In the genomic region with DNA sequence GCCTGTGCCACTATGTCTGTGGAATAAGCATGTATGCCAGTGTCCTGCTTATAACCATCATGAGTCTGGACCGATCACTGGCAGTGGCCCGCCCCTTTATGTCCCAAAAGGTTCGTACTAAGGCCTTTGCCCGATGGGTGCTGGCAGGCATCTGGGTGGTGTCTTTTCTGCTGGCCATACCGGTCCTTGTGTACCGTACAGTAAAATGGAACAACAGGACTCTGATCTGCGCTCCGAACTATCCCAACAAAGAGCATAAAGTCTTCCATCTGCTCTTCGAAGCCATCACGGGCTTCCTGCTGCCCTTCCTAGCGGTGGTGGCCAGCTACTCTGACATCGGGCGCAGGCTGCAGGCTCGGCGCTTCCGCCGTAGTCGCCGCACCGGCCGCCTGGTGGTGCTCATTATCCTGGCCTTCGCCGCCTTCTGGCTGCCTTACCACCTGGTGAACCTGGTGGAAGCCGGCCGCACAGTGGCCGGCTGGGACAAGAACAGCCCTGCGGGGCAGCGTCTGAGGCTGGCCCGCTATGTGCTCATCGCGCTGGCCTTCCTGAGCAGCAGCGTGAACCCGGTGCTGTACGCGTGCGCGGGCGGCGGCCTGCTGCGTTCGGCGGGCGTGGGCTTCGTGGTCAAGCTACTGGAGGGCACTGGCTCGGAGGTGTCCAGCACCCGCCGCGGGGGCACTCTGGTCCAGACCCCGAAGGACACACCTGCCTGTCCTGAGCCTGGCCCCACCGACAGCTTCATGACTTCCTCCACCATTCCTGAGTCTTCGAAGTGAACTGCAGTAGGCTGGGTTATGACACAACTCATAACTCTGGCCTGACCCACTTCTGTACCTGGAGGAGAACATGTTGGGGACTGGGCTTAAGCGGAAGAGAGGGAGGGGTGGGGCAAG, we compare ENCODE assay signal across 8 mouse cellular contexts. TPM values are rescaled to one million over a fixed set of nuclear protein-coding genes. Genes with fewer than 3 reads are reported as not detected.
DNase-seq lines count a peak whose midpoint lies in the region; ATAC-seq and TF ChIP-seq lines count a peak whose summit lies in the region.

No protein-coding gene starts in this region.

- peak overlapping the region; percentile 67 for H3K9ac ChIP-seq in forebrain, embryonic 16.5 days (replicated peaks; ENCODE audit: low read depth, low read length)
- H3K9ac ChIP-seq in hindbrain, postnatal 0 days (replicated peaks; ENCODE audit: low read length), result peak overlapping the region; percentile 48
- H3K9ac ChIP-seq in liver, embryonic 11.5 days (ENCODE audit: low read depth, low read length), result peak overlapping the region; percentile 56
- peak overlapping the region; percentile 71 for H3K9ac ChIP-seq in midbrain, embryonic 16.5 days (ENCODE audit: low read depth, low read length)

- intact Hi-C loops in left cerebral cortex, postnatal 25 days (cut with DNase I), result no loop called here

- H3K27ac ChIP-seq in forebrain, embryonic 16.5 days (ENCODE audit: low read length), result no peak overlapping the region
- 0 out of 2 replicates have a peak overlapping the region, but pooled peaks have one; percentile 26 for H3K27ac ChIP-seq in hindbrain, postnatal 0 days
- no peak overlapping the region for H3K27ac ChIP-seq in liver, embryonic 11.5 days (ENCODE audit: low read depth, low read length)
- no peak overlapping the region for H3K27ac ChIP-seq in midbrain, embryonic 16.5 days (ENCODE audit: low read length)

- H3K27me3 ChIP-seq in forebrain, embryonic 16.5 days (replicated peaks; ENCODE audit: control insufficient read depth, insufficient read depth, low read length), result peaks cover 31% of the 10 kb centered on the region
- H3K27me3 ChIP-seq in hindbrain, postnatal 0 days (ENCODE audit: insufficient read depth, low read length), result peaks cover 16% of the 10 kb centered on the region
- H3K27me3 ChIP-seq in liver, embryonic 11.5 days (replicated peaks; ENCODE audit: control insufficient read depth, insufficient read depth, low read length), result peaks cover 24% of the 10 kb centered on the region
- H3K27me3 ChIP-seq in midbrain, embryonic 16.5 days (ENCODE audit: control insufficient read depth, insufficient read depth, low read depth, low read length), result peaks cover 30% of the 10 kb centered on the region

- ATAC-seq in forebrain, embryonic 16.5 days, result peak; percentile 48
- ATAC-seq in hindbrain, postnatal 0 days, result peak; percentile 80
- ATAC-seq in liver, embryonic 11.5 days (replicated peaks; ENCODE audit: low FRiP score), result peak; percentile 37; the same call in 1 of the 2 replicates
- ATAC-seq in midbrain, embryonic 16.5 days, result peak; percentile 72

- peak overlapping the region; percentile 55 for H3K4me3 ChIP-seq in forebrain, embryonic 16.5 days (replicated peaks; ENCODE audit: low read length)
- H3K4me3 ChIP-seq in hindbrain, postnatal 0 days (ENCODE audit: low read length), result peak overlapping the region; percentile 35
- H3K4me3 ChIP-seq in liver, embryonic 11.5 days (ENCODE audit: low read depth, low read length), result peak overlapping the region; percentile 39
- peak overlapping the region; percentile 48 for H3K4me3 ChIP-seq in midbrain, embryonic 16.5 days (ENCODE audit: low read depth, low read length)

- H3K9me3 ChIP-seq in forebrain, embryonic 16.5 days (ENCODE audit: control insufficient read depth, low read length), result no peaks in the 10 kb centered on the region
- no peaks in the 10 kb centered on the region for H3K9me3 ChIP-seq in hindbrain, postnatal 0 days (ENCODE audit: low read length)
- no peaks in the 10 kb centered on the region for H3K9me3 ChIP-seq in liver, embryonic 11.5 days (ENCODE audit: control insufficient read depth, low read length)
- no peaks in the 10 kb centered on the region for H3K9me3 ChIP-seq in midbrain, embryonic 16.5 days (replicated peaks; ENCODE audit: control insufficient read depth, low read length, poor library complexity, severe bottlenecking)

- H3K4me2 ChIP-seq in forebrain, embryonic 16.5 days (ENCODE audit: low read length), result peak overlapping the region; percentile 79
- H3K4me2 ChIP-seq in hindbrain, postnatal 0 days (ENCODE audit: low read depth, low read length), result peak overlapping the region; percentile 64
- peak overlapping the region; percentile 74 for H3K4me2 ChIP-seq in liver, embryonic 11.5 days
- H3K4me2 ChIP-seq in midbrain, embryonic 16.5 days (ENCODE audit: low read length), result peak overlapping the region; percentile 89

- TF ChIP-seq CTCF in hindbrain, postnatal 0 days (IDR thresholded peaks at IDR 0.05; ENCODE audit: low read depth), result peak; percentile 69

- peak; percentile 36 to 37 for DNase-seq in left cerebral cortex, postnatal 25 days (ENCODE audit: low spot score in 2 of 2)
- no peak for DNase-seq in left cerebral cortex, adult 9 months (ENCODE audit: low spot score in 2 of 2)
- peak; percentile 82 for DNase-seq in cerebellum, adult 11-12 months
- DNase-seq in hindbrain, postnatal 0 days (ENCODE audit: low spot score), result peak; percentile 74
- DNase-seq in liver, embryonic 11.5 days (ENCODE audit: low spot score), result peak; percentile 66
- no peak for DNase-seq in adipocyte (ENCODE audit: low spot score)

- no peaks in the 10 kb centered on the region for H3K36me3 ChIP-seq in forebrain, embryonic 16.5 days (ENCODE audit: control insufficient read depth, insufficient read depth)
- no peaks in the 10 kb centered on the region for H3K36me3 ChIP-seq in hindbrain, postnatal 0 days (ENCODE audit: insufficient read depth, low read length)
- H3K36me3 ChIP-seq in liver, embryonic 11.5 days (ENCODE audit: control insufficient read depth, insufficient read depth, low read length), result no peaks in the 10 kb centered on the region
- H3K36me3 ChIP-seq in midbrain, embryonic 16.5 days (ENCODE audit: control insufficient read depth, insufficient read depth, low read length), result no peaks in the 10 kb centered on the region

- WGBS in forebrain, embryonic 16.5 days, result 10% methylated on average over 52 of the region's 52 CpGs
- WGBS in hindbrain, postnatal 0 days, result 13% methylated on average over 52 of the region's 52 CpGs
- WGBS in liver, embryonic 11.5 days, result 13% methylated on average over 52 of the region's 52 CpGs
- WGBS in midbrain, embryonic 16.5 days, result 13% methylated on average over 52 of the region's 52 CpGs

- H3K4me1 ChIP-seq in forebrain, embryonic 16.5 days (replicated peaks; ENCODE audit: control insufficient read depth, insufficient read depth, low read length), result peaks cover 6% of the 10 kb centered on the region; the same call in 1 of the 2 replicates
- H3K4me1 ChIP-seq in hindbrain, postnatal 0 days (ENCODE audit: insufficient read depth, low read length), result peaks cover 5% of the 10 kb centered on the region; the same call in 1 of the 2 replicates
- H3K4me1 ChIP-seq in liver, embryonic 11.5 days (replicated peaks; ENCODE audit: control insufficient read depth, insufficient read depth, low read length), result peaks cover 26% of the 10 kb centered on the region
- H3K4me1 ChIP-seq in midbrain, embryonic 16.5 days (ENCODE audit: control insufficient read depth, insufficient read depth, low read length), result peaks cover 3% of the 10 kb centered on the region; the same call in 1 of the 2 replicates

RNA-seq across cellular contexts. Expression of a gene that starts 2.0 kb away (rescaled TPM):
- total RNA-seq in left cerebral cortex, postnatal 25 days (2021), result under 1 TPM; 0.25 to 0.39 TPM
- 0.24 and 0.25 TPM in 2 replicates for polyA plus RNA-seq in forebrain, embryonic 16.5 days (2015; fragmentation: Nextera tagmentation; extraction: Ambion mirVana)
- 0.43 and 0.52 TPM in 2 replicates for total RNA-seq in hindbrain, postnatal 0 days (2014; rRNA removed)
- polyA plus RNA-seq in hindbrain, postnatal 0 days (2015; fragmentation: Nextera tagmentation; extraction: Ambion mirVana), result 0.64 and 0.71 TPM in 2 replicates
- 1.6 and 1.9 TPM in 2 replicates for polyA plus RNA-seq in liver, embryonic 11.5 days (2014; fragmentation: Nextera tagmentation; extraction: Ambion mirVana)
- polyA plus RNA-seq in midbrain, embryonic 16.5 days (2015; fragmentation: Nextera tagmentation; extraction: Ambion mirVana), result 0.50 and 0.60 TPM in 2 replicates

RNA-seq across cellular contexts. Expression of a gene that starts 6.5 kb away (rescaled TPM):
- total RNA-seq in left cerebral cortex, postnatal 25 days (2021), result under 1 TPM; 0.25 to 0.32 TPM
- polyA plus RNA-seq in forebrain, embryonic 16.5 days (2015; fragmentation: Nextera tagmentation; extraction: Ambion mirVana), result 0.21 and 0.38 TPM in 2 replicates
- total RNA-seq in hindbrain, postnatal 0 days (2014; rRNA removed), result 0.16 and 0.32 TPM in 2 replicates
- 0.69 and 0.78 TPM in 2 replicates for polyA plus RNA-seq in hindbrain, postnatal 0 days (2015; fragmentation: Nextera tagmentation; extraction: Ambion mirVana)
- polyA plus RNA-seq in liver, embryonic 11.5 days (2014; fragmentation: Nextera tagmentation; extraction: Ambion mirVana), result 1.5 and 1.8 TPM in 2 replicates
- 0.51 and 0.59 TPM in 2 replicates for polyA plus RNA-seq in midbrain, embryonic 16.5 days (2015; fragmentation: Nextera tagmentation; extraction: Ambion mirVana)

RNA-seq across cellular contexts. Expression of a gene that starts 9.5 kb away (rescaled TPM):
- total RNA-seq in left cerebral cortex, postnatal 25 days (2021), result 1 to 10 TPM; 1.6 to 2.3 TPM
- polyA plus RNA-seq in forebrain, embryonic 16.5 days (2015; fragmentation: Nextera tagmentation; extraction: Ambion mirVana), result 0.21 TPM in 1 of 2 replicates, not detected in the other
- 1.9 TPM in 1 of 2 replicates, not detected in the other for total RNA-seq in hindbrain, postnatal 0 days (2014; rRNA removed)
- polyA plus RNA-seq in hindbrain, postnatal 0 days (2015; fragmentation: Nextera tagmentation; extraction: Ambion mirVana), result 0.75 and 0.81 TPM in 2 replicates
- 8.9 and 9.1 TPM in 2 replicates for polyA plus RNA-seq in liver, embryonic 11.5 days (2014; fragmentation: Nextera tagmentation; extraction: Ambion mirVana)
- polyA plus RNA-seq in midbrain, embryonic 16.5 days (2015; fragmentation: Nextera tagmentation; extraction: Ambion mirVana), result 0.21 and 0.26 TPM in 2 replicates

RNA-seq across cellular contexts. Expression of a gene that starts 16.1 kb away (rescaled TPM):
- total RNA-seq in left cerebral cortex, postnatal 25 days (2021), result 1 to 10 TPM; 3.8 to 7.1 TPM
- 3.2 and 3.7 TPM in 2 replicates for polyA plus RNA-seq in forebrain, embryonic 16.5 days (2015; fragmentation: Nextera tagmentation; extraction: Ambion mirVana)
- 5.6 and 5.8 TPM in 2 replicates for total RNA-seq in hindbrain, postnatal 0 days (2014; rRNA removed)
- 1.7 and 2.8 TPM in 2 replicates for polyA plus RNA-seq in hindbrain, postnatal 0 days (2015; fragmentation: Nextera tagmentation; extraction: Ambion mirVana)
- 3.9 and 4.8 TPM in 2 replicates for polyA plus RNA-seq in liver, embryonic 11.5 days (2014; fragmentation: Nextera tagmentation; extraction: Ambion mirVana)
- polyA plus RNA-seq in midbrain, embryonic 16.5 days (2015; fragmentation: Nextera tagmentation; extraction: Ambion mirVana), result 4.0 and 5.0 TPM in 2 replicates

RNA-seq across cellular contexts. Expression of a gene that starts 20.9 kb away (rescaled TPM):
- under 1 TPM in 1 of 2 experiments, not detected in 1; 0.96 TPM for total RNA-seq in left cerebral cortex, postnatal 25 days (2021)
- polyA plus RNA-seq in forebrain, embryonic 16.5 days (2015; fragmentation: Nextera tagmentation; extraction: Ambion mirVana), result 2.7 and 3.2 TPM in 2 replicates
- total RNA-seq in hindbrain, postnatal 0 days (2014; rRNA removed), result 0.42 and 1.7 TPM in 2 replicates
- polyA plus RNA-seq in hindbrain, postnatal 0 days (2015; fragmentation: Nextera tagmentation; extraction: Ambion mirVana), result 1.7 and 2.0 TPM in 2 replicates
- polyA plus RNA-seq in liver, embryonic 11.5 days (2014; fragmentation: Nextera tagmentation; extraction: Ambion mirVana), result 51.6 and 52.1 TPM in 2 replicates
- polyA plus RNA-seq in midbrain, embryonic 16.5 days (2015; fragmentation: Nextera tagmentation; extraction: Ambion mirVana), result 1.6 and 1.7 TPM in 2 replicates

Comparison
In these comparisons a context has a peak if more than half of its experiments do, and no peak if none do; other contexts are left out.
1. DNase-seq: peak in left cerebral cortex, postnatal 25 days (2 of 2), cerebellum, adult 11-12 months (single experiment), hindbrain, postnatal 0 days (single experiment) and liver, embryonic 11.5 days (single experiment); none in left cerebral cortex, adult 9 months (0 of 2) and adipocyte (single experiment).
2. Peak in every context shown above with its lines, with median percentiles within 50 percentile points of each other: ATAC-seq, H3K4me2 ChIP-seq, H3K4me3 ChIP-seq and H3K9ac ChIP-seq.